Mouse (Mus musculus): ENCODE data around the gene Cacnb1. TPM values are rescaled to one million over a fixed set of nuclear protein-coding genes. Genes with fewer than 3 reads are reported as not detected.

Cacnb1 gene
- 100 to 1,000 TPM; 199 to 214 TPM for total RNA-seq (2021)
- long read RNA-seq, experiment 1, transcript Cacnb1-202 (13 exons, 1,880 nt): minor isoform, 18 of 282 reads
- long read RNA-seq, experiment 1, transcript Cacnb1-204 (12 exons, 1,778 nt): major isoform, 213 of 282 reads
- long read RNA-seq, experiment 1, partial matches to known transcripts: 15 of 282 reads
- long read RNA-seq, experiment 1, other reads (novel, unspliced or antisense): 36 of 282 reads
- long read RNA-seq, experiment 2, transcript Cacnb1-204 (12 exons, 1,778 nt): major isoform, 260 of 339 reads
- long read RNA-seq, experiment 2, transcript Cacnb1-202 (13 exons, 1,880 nt): minor isoform, 28 of 339 reads
- long read RNA-seq, experiment 2, partial matches to known transcripts: 29 of 339 reads
- long read RNA-seq, experiment 2, other reads (novel, unspliced or antisense): 22 of 339 reads

GRCm38 (mm10) chr11:98022555-98023371 is at the start of gene Cacnb1:
Gene Cacnb1 (minus strand): TSS chr11:98023034.
- H3K4me3 ChIP-seq: peak within 1 kb of the TSS; percentile 87
- no peak for TF ChIP-seq CTCF (IDR thresholded peaks at IDR 0.05)
- intact Hi-C loops (cut with DNase I): no loop called here
- peak; percentile 80 for DNase-seq
- peak within 1 kb of the TSS; percentile 88 for H3K27ac ChIP-seq

DNA sequence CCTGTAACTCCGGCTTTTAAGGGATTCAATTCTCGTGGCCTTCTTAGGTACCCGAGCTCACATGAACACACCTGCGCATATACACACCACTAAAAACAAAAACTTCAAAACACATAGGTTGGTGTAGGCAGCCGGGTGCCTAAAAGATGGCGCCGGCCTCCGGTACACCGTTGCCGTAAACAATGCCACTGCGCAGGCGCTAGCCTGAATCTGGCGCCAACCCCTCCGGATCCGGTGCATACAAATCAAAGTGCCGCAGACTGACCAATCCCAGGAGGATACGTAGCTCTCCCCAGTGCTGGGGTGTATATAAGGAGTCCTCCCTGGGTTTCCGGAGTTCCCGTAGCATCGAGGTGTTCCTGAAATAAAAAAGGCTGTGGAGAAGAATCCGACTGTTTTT is 44.4 kb upstream of the Cacnb1 start:
- DNase-seq: no peak
- Histone ChIP-seq H3K4me3 (no peak overlapping the region), H3K27ac (no peak overlapping the region)
- intact Hi-C loops (cut with DNase I): no loop called here
- no peak for TF ChIP-seq CTCF (IDR thresholded peaks at IDR 0.05)

DNA sequence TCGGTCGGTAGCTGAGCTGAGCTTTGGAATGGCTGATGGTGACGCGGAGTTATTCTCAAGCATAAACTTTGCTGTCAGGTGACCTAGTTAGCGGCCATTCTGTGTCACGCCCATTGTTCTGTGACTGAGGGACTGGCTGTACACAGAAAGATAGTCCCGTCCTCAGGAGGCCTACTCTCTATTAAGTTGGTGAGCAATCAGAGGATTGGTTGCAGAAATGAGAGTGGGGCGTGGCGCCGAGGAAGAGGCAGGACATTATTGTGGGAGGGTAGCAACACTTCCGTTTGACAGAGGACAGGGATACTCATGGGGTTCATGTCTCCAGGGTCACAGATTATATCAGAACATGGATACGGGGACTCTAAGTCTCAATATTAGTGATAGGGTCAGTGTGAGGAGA is 43.4 kb upstream of the Cacnb1 start:
- no peak for DNase-seq
- H3K4me3 ChIP-seq: no peak overlapping the region
- intact Hi-C loops (cut with DNase I): no loop called here
- no peak for TF ChIP-seq CTCF (IDR thresholded peaks at IDR 0.05)
- H3K27ac ChIP-seq: no peak overlapping the region

DNA sequence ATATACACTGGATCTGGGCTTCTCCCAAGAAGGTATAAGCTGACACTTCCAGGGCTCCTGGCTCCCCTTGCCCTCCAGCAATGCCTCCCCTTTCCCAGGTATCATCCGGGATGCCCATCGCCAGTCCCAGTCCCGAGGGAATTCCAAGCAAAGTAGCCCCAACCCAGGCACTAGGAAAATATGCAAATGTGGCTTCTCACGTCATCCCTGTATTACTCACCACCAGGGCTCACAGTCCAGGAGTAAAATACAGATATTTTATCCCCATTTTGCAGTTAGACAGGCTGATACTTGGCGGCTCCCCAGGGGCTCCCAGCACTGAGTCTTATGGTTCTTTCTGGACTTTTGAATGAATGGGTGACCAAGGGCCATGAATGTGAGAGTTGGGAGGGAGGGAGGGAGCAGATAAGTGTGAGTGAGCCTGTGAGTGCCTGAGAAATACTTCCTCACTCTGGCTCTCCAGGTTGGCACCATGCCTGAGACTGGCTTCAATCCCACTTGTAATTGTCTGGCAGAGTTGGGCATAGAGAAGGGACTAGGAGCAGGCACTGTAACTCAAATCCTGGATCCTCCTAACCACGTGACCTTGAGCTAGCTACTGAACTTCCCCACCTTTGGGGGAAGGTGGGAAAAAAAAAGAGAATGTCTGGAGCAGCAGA is 39.2 kb upstream of the Cacnb1 start:
- DNase-seq: peak; percentile 36
- Histone ChIP-seq H3K4me3 (no peak overlapping the region), H3K27ac (no peak overlapping the region)
- TF ChIP-seq CTCF (IDR thresholded peaks at IDR 0.05): no peak
- intact Hi-C loops (cut with DNase I): no loop called here

DNA sequence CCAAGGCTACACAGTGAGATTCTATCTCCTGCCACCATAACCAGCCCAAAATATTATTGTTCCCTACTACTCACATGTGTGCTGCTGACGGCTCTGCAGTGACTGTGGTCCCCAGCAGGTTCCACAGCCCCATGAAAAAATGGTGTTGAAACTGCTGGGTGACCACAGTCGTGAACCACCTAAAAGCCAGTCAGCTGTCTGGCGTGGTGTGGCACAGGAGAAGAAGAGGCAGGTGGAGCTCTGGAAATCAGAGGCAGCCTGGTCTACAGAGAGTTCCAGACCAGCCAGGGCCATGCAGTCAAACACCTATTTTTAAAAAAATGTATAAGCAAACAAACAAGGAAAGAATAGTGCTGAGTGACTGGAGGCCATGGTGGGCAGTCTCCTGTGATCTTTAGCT is 38.6 kb upstream of the Cacnb1 start:
- no peak overlapping the region for H3K4me3 ChIP-seq
- intact Hi-C loops (cut with DNase I): no loop called here

DNA sequence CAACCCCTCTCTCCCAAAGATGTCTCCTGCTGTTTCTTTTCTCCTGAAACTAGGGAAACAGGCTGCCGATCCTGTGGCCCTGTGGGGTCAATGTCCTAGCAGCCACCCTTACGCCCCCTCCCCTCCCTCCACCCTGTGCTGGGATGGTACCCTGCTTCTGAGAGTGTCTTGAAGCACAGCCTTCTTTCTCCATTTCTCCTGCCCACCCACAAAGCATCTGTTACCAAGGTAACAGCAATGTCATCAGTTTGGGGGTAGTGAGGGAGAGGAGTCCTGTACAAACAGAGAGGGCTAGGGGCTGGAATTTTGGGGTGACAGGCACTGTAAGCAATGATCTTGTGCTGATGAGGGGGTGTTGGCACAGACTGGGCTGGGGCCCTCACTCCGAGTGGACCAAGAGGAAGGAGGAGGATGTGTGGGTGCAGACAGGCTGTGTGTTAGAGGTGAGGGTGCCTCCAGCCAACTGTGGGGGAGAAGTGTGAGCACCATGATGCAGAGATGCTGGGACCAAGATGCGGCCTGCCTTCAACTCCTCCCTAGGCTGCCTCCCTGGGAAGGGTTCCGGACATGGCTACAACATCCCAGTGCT is 37.4 kb upstream of the Cacnb1 start:
- DNase-seq: no peak

More for the DNA sequence above, 38.6 kb upstream of the Cacnb1 start:
- no peak for TF ChIP-seq CTCF (IDR thresholded peaks at IDR 0.05)
- no peak overlapping the region for H3K27ac ChIP-seq
- DNase-seq: no peak

DNA sequence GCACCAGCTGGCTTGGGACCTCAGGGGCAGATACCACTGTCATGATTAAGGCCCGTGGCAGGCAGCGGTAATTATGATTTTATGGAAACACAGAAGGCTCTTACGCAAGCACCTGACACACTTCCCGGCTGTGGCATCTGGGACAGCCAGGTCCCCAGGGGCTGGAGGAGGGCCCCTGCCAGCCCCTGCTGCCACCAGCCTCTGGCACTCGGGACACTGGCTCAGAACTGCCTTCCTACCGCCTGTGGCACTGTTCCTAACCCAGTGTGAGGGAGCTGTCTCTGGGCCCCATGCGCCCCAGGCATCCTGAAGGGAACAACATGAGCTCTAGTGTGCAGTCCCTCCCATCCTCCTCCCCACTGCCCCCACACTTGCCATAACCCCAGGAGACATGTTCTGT is 36.8 kb upstream of the Cacnb1 start:
- DNase-seq: peak; percentile 80
- Histone ChIP-seq H3K27ac (peak overlapping the region; percentile 40; the same call in 1 of the 2 replicates), H3K4me3 (no peak overlapping the region)
- intact Hi-C loops (cut with DNase I): no loop called here
- TF ChIP-seq CTCF (IDR thresholded peaks at IDR 0.05): no peak

More for the DNA sequence above, 37.4 kb upstream of the Cacnb1 start:
- no peak for TF ChIP-seq CTCF (IDR thresholded peaks at IDR 0.05)
- Histone ChIP-seq H3K4me3 (no peak overlapping the region), H3K27ac (peak overlapping the region; percentile 40; the same call in 1 of the 2 replicates)
- intact Hi-C loops (cut with DNase I): no loop called here

GRCm38 (mm10) chr11:98057998-98058397 is 35.2 kb upstream of the Cacnb1 start:
- H3K4me3 ChIP-seq: no peak overlapping the region
- TF ChIP-seq CTCF (IDR thresholded peaks at IDR 0.05): no peak
- intact Hi-C loops (cut with DNase I): no loop called here
- peak; percentile 45 for DNase-seq
- no peak overlapping the region for H3K27ac ChIP-seq

GRCm38 (mm10) chr11:98057466-98057865 is 34.6 kb upstream of the Cacnb1 start:
- H3K4me3 ChIP-seq: no peak overlapping the region
- H3K27ac ChIP-seq: no peak overlapping the region
- TF ChIP-seq CTCF (IDR thresholded peaks at IDR 0.05): no peak
- intact Hi-C loops (cut with DNase I): no loop called here
- no peak for DNase-seq

DNA sequence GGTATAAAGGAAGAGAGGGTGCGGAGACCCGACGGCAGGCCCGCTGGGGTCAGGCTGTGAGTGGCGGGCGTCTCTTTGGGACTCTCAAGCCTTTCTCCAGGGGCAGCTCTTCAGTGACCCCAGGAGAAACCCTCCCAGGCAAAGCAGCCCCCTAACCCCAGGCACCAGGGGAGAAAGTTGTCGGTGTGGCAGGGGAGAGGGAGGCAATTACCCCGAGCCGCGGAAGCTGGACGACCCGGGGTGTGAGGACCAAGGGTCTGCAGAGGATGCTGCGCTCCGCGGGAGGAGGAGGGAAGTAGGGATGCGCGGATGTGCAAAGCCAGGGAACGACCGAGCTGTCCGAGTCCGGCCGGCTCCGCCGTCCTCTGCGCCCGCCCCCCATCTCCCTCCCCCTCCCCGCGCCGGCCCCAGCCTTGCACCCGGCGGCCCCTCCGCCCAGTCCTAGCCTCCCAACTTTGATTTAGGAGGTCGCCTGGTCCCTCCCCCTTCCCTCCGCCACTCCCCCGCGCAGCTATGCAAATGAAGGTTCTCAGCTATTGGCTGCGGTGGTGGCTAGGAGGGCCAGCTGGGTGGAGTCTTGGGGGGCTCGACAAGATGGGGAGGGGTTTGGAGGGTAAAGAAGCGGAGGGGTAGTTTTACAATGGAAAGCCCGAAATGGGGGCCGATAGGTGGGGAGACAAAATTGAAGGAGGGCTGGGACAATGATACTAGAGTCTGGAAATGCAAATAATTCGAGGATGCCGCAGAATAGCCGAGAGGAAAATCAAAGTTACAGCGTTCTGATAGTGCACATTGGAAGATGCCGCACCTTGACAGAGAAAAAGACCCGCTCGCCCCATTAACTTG is 30.4 kb upstream of the Cacnb1 start, which contains the start of gene Stac2:
Gene Stac2, minus strand, starts transcription at position 474 of the 846 bp plus-strand sequence.
- TF ChIP-seq CTCF (IDR thresholded peaks at IDR 0.05): no peak
- intact Hi-C loops (cut with DNase I): no loop called here
- peak; percentile 78 for DNase-seq
- Histone ChIP-seq H3K27ac (0 out of 2 replicates have a peak within 1 kb of the TSS, but pooled peaks have one; percentile 12), H3K4me3 (peak within 1 kb of the TSS; percentile 70)
